Comparison of ENCODE assay signal across 9 mouse cellular contexts in the genomic region with DNA sequence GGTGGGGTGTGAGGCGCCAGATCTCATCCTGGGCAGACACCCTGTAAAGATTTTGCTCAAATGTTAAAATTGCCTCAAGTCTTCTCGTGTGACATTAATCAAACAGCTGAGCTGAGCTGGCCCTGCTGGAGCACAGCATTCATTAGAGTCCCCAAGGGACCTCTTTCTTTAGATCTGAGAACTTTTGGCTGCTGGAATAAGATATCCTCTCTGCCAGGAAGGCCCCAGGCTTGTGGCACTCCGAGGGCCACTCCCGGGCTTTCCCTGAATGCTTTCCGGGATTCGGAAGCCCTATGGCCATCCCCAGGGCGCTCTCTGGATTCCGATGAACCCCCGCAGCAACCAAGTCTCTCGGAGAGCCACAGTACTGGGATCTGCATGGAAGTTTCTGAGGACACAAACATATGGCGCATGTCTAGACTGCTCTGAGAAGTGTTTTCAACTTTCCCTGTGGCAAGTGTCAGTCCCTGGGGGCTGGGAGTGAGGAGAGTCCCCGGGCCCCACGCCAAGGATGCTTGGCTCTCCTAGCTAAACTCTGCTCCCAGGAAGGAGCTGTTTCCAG. TPM values are rescaled to one million over a fixed set of nuclear protein-coding genes. Genes with fewer than 3 reads are reported as not detected.
A peak's percentile ranks its signal among the peaks of the same experiment; 100 is the strongest.
DNase-seq lines count a peak whose midpoint lies in the region; ATAC-seq and TF ChIP-seq lines count a peak whose summit lies in the region.
"Had no signal": no experiment of that assay in that cellular context is flagged by ENCODE, and none has a peak within 500 bp of the region (broad histone marks: within the 10 kb centered on the region; RNA-seq: fewer than 3 reads in every experiment).

No protein-coding gene starts in this region.

- 0 out of 2 replicates have a peak overlapping the region, but pooled peaks have one; percentile 14 for H3K9ac ChIP-seq in hindbrain, embryonic 16.5 days (ENCODE audit: low read depth, low read length)
- H3K9ac ChIP-seq in limb, embryonic 11.5 days (ENCODE audit: low read length), result 0 out of 2 replicates have a peak overlapping the region, but pooled peaks have one; percentile 8
- H3K9ac ChIP-seq: liver, embryonic 14.5 days had no signal

- TF ChIP-seq POLR2A in myocyte (IDR thresholded peaks at IDR 0.05; ENCODE audit: insufficient read length, low read depth), result no peak

- H3K9me3 ChIP-seq in hindbrain, embryonic 16.5 days (ENCODE audit: control insufficient read depth, low read length), result no peaks in the 10 kb centered on the region
- H3K9me3 ChIP-seq in limb, embryonic 11.5 days (ENCODE audit: control insufficient read depth, low read length), result no peaks in the 10 kb centered on the region

- WGBS in hindbrain, embryonic 16.5 days, result 3% methylated on average over 13 of the region's 13 CpGs
- WGBS in limb, embryonic 11.5 days, result 4% methylated on average over 13 of the region's 13 CpGs

- peak; percentile 89 for ATAC-seq in hindbrain, embryonic 16.5 days
- ATAC-seq in limb, embryonic 11.5 days (ENCODE audit: insufficient number of reproducible peaks, low FRiP score, low TSS enrichment, low read depth), result peak; percentile 77
- ATAC-seq in monocyte, adult 5-6 weeks (replicated peaks; ENCODE audit: insufficient number of reproducible peaks, low FRiP score, low TSS enrichment, poor library complexity, severe bottlenecking), result no peak
- no peak for ATAC-seq in megakaryocyte-erythroid progenitor cell, adult 5-6 weeks (replicated peaks; ENCODE audit: low FRiP score, low TSS enrichment, poor library complexity, severe bottlenecking)

- no peaks in the 10 kb centered on the region for H3K36me3 ChIP-seq in hindbrain, embryonic 16.5 days (ENCODE audit: control insufficient read depth, insufficient read depth, low read length)
- no peaks in the 10 kb centered on the region for H3K36me3 ChIP-seq in limb, embryonic 11.5 days (ENCODE audit: control insufficient read depth, insufficient read depth, low read length)
- H3K36me3 ChIP-seq in myocyte (ENCODE audit: control insufficient read depth, insufficient read depth), result no peaks in the 10 kb centered on the region

- H3ac ChIP-seq in myocyte (ENCODE audit: control insufficient read depth, insufficient read length), result no peak overlapping the region

- H3K4me1 ChIP-seq in hindbrain, embryonic 16.5 days (ENCODE audit: control insufficient read depth, insufficient read depth, low read depth, low read length), result peaks cover 17% of the 10 kb centered on the region
- H3K4me1 ChIP-seq in limb, embryonic 11.5 days (ENCODE audit: control insufficient read depth, insufficient read depth, low read length), result peaks cover 11% of the 10 kb centered on the region

- H3K27ac ChIP-seq in hindbrain, embryonic 16.5 days (ENCODE audit: low read depth, low read length), result peak overlapping the region; percentile 67
- peak overlapping the region; percentile 72 for H3K27ac ChIP-seq in limb, embryonic 11.5 days (replicated peaks; ENCODE audit: low read depth, low read length)
- H3K27ac ChIP-seq: liver, embryonic 14.5 days had no signal

- H3K4me2 ChIP-seq in hindbrain, embryonic 16.5 days (ENCODE audit: low read length), result peak overlapping the region; percentile 43
- peak overlapping the region; percentile 35 for H3K4me2 ChIP-seq in limb, embryonic 11.5 days (ENCODE audit: low read depth, severe bottlenecking)
- H3K4me2 ChIP-seq in myocyte (ENCODE audit: low read depth), result peak overlapping the region; percentile 59

- no peaks in the 10 kb centered on the region for H3K79me2 ChIP-seq in myocyte (ENCODE audit: control insufficient read depth, insufficient read depth)

- no peaks in the 10 kb centered on the region for H3K27me3 ChIP-seq in hindbrain, embryonic 16.5 days (replicated peaks; ENCODE audit: control insufficient read depth, insufficient read depth, low read length)
- H3K27me3 ChIP-seq in limb, embryonic 11.5 days (ENCODE audit: control insufficient read depth, insufficient read depth, low read length), result no peaks in the 10 kb centered on the region
- no peaks in the 10 kb centered on the region for H3K27me3 ChIP-seq in myocyte (ENCODE audit: control insufficient read depth, insufficient read depth, insufficient read length)

- DNase-seq in R1 (ENCODE audit: low read depth, low spot score), result peak; percentile 16
- DNase-seq in embryo, embryonic 10.5 days (ENCODE audit: low spot score), result peak; percentile 60
- DNase-seq in gastrocnemius, postnatal 25 days, result peak; percentile 59
- peak; percentile 43 for DNase-seq in limb, embryonic 11.5 days (ENCODE audit: low spot score)

- H3K4me3 ChIP-seq in hindbrain, embryonic 16.5 days (ENCODE audit: low read length), result no peak overlapping the region
- peak overlapping the region; percentile 7; the same call in 1 of the 2 replicates for H3K4me3 ChIP-seq in limb, embryonic 11.5 days (ENCODE audit: low read depth, low read length)
- H3K4me3 ChIP-seq in myocyte, result no peak overlapping the region

TF ChIP-seq in myocyte, 11 proteins besides CTCF, POLR2A, EP300 and RAD21:
- TF ChIP-seq MYOG (IDR thresholded peaks at IDR 0.05; ENCODE audit: control insufficient read depth in 1 of 3, insufficient read depth in 1 of 3, insufficient read length in 2 of 3, low read depth in 2 of 3), result no peak
- no peak for TF ChIP-seq REST (IDR thresholded peaks at IDR 0.05; ENCODE audit: insufficient read depth, insufficient read length)
- TF ChIP-seq TCF3 (IDR thresholded peaks at IDR 0.05; ENCODE audit: insufficient read length, low read depth), result no peak
- no peak for TF ChIP-seq MYOD1 (IDR thresholded peaks at IDR 0.05; ENCODE audit: control insufficient read depth in 1 of 3, insufficient read length in 2 of 3, low read depth in 2 of 3)
- no peak for TF ChIP-seq SRF (IDR thresholded peaks at IDR 0.05; ENCODE audit: control insufficient read depth, insufficient read length, low read depth)
- no peak for TF ChIP-seq TCF12 (IDR thresholded peaks at IDR 0.05; ENCODE audit: insufficient read depth, poor library complexity, severe bottlenecking)
- no peak for TF ChIP-seq CEBPB (IDR thresholded peaks at IDR 0.05; ENCODE audit: insufficient read depth, poor library complexity, severe bottlenecking)

RNA-seq across cellular contexts. Expression of a gene that starts 10.8 kb away (rescaled TPM):
- under 1 TPM in 1 of 2 experiments, not detected in 1; 0.32 TPM for total RNA-seq in gastrocnemius, postnatal 25 days (2021)
- polyA plus RNA-seq in hindbrain, embryonic 16.5 days (2015; fragmentation: Nextera tagmentation; extraction: Ambion mirVana), result 18.8 and 22.9 TPM in 2 replicates
- 0.24 and 0.74 TPM in 2 replicates for polyA plus RNA-seq in limb, embryonic 11.5 days (2014; fragmentation: Nextera tagmentation; extraction: Ambion mirVana)
- 0.16 TPM for polyA plus RNA-seq in myocyte (2012; fragmentation: generic; extraction: Trizol)
- not detected in 3 replicates for total RNA-seq in monocyte, adult 5-6 weeks (2017)
- total RNA-seq in megakaryocyte-erythroid progenitor cell, adult 5-6 weeks (2014; fragmentation: Nextera tagmentation), result not detected in 2 replicates
- total RNA-seq in megakaryocyte-erythroid progenitor cell, adult 5-6 weeks (2017), result not detected in 2 replicates

Comparison
In these comparisons a context has a peak if more than half of its experiments do, and no peak if none do; other contexts are left out.
1. ATAC-seq: peak in hindbrain, embryonic 16.5 days (single experiment) and limb, embryonic 11.5 days (single experiment); none in monocyte, adult 5-6 weeks (single experiment) and megakaryocyte-erythroid progenitor cell, adult 5-6 weeks (single experiment).
2. Peak in every context shown above with its lines, with median percentiles within 50 percentile points of each other: DNase-seq and H3K4me2 ChIP-seq.